Mouse (Mus musculus) activated CD4-positive, CD25-positive, alpha-beta regulatory T cell, adult 4 months (primary cell): ENCODE measurements around the gene Zfand4. TPM values are rescaled to one million over a fixed set of nuclear protein-coding genes. Genes with fewer than 3 reads are reported as not detected.
"Not testable (repeated sequence)": the region's sequence is repeated elsewhere in the genome, so short reads cannot be mapped to it uniquely, and the experiment has no call there.

Experiments
- ATAC-seq: one replicate; pipeline ENCODE4 v1.8.0; 2017
- polyA plus RNA-seq, 2 experiments: library from polyadenylated mRNA; unstranded; fragments of 100-300 nt; shearing (Covaris generic); gene quantifications; one replicate each; pipeline ENCODE4 v1.2.1; 2017

Gene Zfand4
- 1 to 10 TPM; 1.9 to 2.4 TPM for polyA plus RNA-seq

DNA sequence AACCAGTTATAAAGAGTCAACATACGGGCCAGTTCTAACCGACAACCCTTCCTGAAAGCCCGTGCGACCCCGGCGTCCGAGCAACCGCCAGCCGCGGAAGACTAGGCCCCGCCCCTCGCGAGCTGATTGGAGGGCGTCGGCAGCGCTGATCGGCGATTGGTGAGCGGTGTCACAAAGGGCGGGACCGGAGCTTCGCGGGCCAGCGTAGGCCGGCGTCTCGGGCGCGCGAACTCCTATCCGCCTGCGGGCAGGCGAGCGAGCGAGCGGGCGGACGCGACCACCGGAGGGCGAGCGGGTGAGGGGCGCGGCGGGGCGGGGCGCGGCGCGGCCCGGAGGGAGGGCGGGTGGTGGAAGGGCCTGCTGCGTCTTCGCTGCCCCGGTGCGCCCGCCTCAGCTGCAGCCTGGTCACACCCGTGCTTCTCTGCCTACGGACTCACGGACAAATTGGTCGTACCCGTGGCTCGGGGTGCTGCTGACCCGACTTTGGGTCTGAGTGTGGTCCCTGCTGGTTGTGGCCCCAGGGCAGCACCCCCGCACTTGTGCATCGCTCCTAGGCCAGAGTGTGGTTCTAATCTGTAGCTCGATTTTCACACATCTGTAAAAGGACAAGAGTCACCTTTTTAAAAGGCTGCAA, at the start of gene Zfand4:
Gene Zfand4, plus strand, starts transcription at position 205 of the 634 bp plus-strand sequence.
- ATAC-seq = peak; percentile 96

DNA sequence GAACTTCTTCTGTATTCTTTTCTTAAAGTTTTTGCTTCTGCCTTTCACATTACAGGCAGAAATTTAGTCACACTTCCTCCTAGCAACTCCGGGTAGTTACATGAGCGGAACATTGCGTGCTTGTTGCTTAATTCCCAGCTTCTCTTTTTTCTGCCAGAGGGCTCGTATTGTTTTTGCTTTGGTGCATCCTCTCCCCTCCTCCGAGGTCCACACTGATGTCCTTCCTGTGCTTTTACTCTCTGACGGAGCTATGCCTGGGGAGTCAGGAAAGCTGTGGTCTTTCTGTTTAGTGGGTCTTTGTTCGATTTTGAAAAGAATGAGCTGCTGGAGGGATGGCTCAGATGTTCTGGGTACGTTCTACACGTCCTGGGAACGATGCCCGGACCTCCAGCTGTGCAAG, 36.3 kb upstream of the Zfand4 start:
- ATAC-seq = no peak

DNA sequence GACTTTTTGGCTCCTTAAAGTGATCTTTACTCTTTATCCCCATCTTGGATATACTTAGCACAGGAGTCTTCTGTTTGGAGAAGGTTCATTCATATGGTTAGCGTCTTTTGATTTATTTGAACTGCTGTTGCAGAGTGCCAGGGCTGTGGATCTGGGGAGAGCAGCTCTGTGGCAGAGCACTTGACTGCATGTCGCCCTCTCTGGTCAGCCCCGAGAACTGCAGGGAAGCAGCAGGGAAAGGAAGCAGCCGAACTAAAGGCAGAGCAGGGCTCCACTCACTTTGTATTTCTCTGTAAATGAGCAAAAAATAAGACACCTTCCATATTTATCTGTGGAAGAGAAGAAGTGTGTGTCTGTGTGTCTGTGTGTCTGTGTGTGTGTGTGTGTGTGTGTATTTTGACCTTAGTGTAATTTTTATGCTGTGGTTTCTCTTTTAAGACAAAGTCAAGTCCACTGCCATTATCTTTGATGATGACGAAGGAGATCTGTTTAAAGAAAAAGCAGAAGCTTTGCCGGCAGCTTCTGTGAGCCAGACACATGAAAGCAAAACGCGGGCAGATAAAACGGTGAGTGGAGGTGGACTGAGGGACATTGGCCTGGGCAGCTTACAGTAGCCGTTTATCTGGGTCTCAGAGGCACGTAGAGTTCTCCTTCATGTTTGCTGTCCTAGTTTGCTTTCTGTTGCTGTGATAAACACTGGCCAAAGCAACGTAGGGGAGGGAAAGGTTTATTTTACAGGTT, 35.1 kb upstream of the Zfand4 start:
- peak; percentile 82 for ATAC-seq

DNA sequence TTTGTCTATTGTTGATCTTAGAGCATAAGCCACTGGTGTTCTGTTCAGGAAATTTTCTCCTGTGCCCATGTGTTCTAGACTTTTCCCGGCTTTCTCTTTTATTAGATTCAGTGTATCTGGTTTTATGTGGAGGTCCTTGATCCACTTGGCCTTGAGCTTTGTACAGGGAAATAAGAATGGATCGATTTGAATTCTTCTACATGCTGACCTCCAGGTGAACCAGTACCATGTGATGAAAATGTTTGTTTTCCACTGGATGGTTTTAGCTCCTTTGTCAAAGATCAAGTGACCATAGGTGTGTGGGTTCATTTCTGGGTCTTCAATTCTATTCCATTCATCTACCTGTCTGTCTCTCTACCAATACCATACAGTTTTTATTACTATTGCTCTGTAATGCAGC, 29.2 kb upstream of the Zfand4 start:
- not testable (repeated sequence) for ATAC-seq

DNA sequence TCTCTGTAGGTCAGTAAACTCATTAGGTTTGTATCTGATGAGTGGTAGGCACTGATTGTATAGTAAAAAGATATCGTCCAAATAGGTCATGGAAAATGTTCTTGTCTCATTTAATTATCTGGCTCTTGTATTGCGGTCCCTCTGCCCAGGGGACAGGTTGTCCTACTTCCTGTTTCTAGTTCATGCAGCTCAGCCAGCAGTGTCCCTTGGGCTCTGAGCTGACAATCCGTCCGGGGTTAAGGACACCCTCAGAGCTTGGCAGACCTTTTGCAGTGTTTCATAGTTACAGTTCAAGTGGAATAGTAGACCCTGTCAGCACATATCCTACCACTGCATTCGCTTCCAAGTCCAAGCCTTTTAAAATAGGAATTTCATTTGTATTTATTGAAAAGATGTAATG, 28.7 kb upstream of the Zfand4 start:
- ATAC-seq = no peak

DNA sequence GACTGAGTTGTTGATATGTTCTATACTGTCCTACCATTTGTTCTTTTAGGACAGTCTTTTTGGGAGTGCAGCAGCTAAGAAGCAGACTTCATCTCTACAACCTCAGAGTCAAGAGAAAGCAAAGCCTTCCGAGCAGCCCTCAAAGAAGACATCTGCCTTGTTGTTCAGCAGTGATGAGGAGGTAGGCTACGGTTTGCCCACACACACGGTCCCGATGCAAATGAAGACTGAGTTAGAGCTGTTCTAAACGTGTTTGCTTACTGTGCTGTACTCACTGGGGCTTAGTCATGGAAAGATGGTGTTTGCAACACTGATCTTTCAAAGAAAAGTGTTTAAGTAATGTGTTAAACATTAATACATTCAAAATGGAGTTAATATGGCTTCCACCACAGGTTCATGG, 25.9 kb upstream of the Zfand4 start:
- ATAC-seq = no peak

DNA sequence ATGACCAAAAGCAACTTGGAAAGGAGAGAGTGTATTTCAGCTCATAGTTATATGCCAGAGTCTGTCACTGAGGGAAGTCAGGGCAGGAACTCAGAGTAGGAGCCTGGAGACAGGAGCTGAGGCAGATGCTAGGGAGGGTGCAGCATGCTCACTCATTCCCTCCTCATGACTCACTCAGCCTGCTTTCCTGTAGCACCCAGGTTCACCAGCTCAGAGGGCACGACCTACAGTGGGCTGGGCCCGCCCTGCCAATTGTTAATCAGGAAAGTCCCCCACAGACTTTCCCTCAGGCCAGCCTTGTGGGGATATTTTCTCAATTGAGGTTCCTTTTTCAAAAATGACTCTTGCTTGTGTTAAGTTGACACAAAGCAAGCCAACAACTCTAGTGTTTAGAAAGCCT, 23.7 kb upstream of the Zfand4 start:
- no peak for ATAC-seq

DNA sequence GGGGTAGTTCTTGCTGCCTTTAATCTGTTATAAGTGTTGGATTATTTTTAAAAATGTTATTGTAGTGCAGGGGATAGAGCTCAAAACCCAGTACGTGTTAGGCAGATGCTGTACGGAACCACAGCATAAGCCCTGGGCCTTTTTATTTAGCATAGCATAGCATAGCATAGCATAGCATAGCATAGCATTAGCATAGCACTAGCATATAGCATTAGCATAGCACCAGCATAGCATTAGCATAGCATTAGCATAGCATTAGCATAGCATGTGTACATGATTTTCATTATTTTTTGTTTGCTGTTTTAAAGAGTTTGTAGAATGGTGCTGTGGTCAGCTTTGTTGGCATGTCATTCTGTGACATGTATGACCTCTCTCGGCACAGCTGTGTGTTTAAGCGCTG, 4.4 kb upstream of the Zfand4 start:
- no peak for ATAC-seq

DNA sequence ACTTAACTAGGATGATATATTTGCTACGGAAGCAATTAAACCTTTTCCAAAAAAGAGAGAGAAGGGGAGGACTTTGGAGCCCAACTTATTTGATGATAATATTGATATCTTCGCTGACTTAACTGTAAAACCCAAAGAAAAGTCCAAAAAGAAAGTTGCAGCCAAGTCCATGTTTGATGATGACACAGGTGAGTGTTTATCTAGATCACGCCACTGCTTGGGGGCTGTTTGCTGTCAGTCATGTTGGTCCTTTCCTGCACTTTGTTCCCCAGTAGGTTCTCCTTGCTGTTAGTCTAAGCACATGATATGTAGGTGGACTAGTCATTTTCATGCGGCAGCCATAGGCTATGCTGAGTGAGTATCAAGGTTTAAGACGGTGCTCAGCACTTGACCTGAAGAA, 3.5 kb upstream of the Zfand4 start:
- no peak for ATAC-seq

DNA sequence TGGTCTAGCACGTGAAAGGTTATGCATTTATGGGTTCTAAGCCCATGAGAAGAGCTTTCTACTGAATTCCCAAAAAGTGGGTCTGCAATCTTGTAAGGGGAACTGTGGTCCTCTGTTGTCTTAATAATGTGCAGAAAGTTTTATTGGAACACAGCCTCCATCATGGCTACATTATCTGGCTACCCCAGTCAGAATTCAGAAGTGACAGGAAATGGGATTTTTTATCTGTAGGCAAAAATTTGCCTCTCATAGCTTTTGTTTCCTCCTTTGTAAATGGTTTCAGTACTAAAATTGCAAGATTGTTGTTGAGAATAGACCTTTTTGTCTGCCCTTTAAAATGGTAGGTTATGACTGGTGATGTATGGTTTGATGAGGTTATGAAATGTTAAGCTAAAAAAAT, 1.2 kb upstream of the Zfand4 start:
- no peak for ATAC-seq

DNA sequence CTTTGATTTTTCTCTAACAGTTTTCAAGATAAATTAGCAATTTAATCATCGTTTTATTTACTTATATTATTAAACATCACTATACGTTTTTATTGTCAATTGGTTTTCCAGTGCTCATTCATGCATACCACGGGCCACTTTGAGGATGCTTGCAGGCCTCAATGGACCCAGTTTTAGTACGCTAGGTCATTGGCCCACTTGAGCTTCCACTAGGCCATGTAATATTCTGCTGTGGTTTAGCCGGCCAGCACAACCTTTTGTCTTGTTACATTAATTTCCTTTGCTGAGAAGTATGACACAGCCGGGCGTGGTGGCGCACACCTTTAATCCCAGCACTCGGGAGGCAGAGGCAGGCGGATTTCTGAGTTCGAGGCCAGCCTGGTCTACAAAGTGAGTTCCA, 814 bp downstream of the Zfand4 start:
- no peak for ATAC-seq

DNA sequence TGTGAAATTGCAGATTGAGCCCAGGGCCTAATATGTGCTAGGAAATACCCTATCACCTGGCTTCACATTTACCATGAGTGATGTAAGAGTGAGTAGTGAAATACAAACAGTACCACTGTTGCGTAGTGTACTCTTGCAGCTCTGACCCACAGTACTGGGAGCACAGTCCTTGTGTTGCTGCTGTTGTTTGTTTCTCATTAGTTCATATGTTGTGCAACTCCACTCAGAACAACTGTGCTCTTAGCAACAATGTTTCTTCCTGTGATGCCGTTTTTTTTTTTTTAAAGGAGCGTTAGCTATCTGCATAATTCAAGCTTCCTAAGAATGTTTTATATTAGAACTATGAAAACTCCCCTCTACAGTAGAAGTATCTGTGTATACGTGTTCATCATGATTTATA, 1.6 kb downstream of the Zfand4 start:
- ATAC-seq = no peak

DNA sequence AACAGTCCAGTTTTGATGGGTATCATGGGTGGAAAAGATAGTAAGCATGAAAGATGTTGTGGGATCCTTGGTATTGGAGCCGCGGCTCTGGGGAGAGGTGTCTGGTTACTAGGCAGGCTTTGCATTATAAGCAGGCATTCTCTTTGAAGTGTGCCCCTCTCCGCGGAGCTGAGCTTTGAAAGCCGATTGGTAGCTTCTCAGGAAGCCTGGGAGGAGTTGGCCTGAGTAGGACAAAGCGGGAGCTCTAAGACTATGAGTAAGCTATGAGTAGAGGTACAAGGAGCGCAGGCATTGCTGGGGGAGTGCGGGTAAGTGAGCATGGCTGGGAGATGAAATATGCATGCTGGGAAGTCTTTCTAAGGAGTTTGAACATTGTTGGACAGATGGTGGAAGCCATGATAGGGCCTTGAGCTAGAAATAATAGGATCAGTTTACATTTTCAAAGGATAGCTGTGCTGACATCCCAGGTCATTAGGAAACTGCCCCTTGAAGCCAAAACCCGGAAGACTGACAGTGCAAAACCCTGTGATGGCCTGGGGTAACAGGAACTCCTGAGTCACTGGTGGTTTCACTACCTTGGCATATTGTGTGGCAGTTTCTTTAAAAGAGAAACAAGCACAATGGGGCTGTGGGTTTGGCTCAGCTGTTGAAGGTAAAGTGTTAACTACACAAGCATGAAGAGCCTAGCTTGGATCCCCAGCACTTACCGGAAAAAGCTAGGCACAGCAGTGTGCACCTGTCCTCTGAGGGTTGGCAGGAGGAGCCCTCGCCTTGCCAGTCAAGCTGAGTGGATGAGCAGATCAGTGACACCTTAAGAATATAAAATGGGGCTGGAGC, 2.5 kb downstream of the Zfand4 start:
- no peak for ATAC-seq

DNA sequence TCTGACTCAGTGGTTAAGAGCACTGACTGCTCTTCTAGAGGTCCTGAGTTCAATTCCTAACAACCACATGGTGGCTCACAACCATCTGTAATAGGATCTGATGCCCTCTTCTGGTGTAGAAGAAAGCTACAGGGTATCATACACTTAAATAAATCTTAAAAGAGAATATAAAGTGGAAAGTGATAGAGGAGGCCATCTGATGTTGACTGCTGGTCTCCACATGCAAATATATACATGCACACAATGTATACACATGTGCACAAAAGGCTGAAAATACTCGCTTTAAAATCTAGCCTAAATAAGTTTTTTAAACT, 3.0 kb downstream of the Zfand4 start:
- ATAC-seq = no peak

DNA sequence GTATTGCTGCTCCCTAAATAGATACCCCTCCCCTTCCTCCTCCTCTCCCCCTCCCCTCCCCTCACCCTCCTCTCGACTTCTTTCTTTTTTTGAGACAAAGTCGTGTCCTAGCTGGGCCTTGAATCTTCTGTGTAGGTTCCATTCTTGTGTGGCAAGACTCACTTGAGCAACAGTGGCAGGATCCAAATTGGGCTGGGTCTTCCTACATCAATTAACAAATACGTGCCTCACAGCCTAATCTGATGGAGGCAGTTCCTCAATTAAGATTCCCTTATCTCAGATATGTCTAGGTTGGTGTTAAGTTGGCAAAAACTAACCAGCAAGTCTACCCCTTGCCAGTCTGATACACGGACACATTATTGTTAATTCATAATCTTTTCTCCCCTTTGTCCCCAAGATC, 11.7 kb downstream of the Zfand4 start:
- ATAC-seq = no peak

DNA sequence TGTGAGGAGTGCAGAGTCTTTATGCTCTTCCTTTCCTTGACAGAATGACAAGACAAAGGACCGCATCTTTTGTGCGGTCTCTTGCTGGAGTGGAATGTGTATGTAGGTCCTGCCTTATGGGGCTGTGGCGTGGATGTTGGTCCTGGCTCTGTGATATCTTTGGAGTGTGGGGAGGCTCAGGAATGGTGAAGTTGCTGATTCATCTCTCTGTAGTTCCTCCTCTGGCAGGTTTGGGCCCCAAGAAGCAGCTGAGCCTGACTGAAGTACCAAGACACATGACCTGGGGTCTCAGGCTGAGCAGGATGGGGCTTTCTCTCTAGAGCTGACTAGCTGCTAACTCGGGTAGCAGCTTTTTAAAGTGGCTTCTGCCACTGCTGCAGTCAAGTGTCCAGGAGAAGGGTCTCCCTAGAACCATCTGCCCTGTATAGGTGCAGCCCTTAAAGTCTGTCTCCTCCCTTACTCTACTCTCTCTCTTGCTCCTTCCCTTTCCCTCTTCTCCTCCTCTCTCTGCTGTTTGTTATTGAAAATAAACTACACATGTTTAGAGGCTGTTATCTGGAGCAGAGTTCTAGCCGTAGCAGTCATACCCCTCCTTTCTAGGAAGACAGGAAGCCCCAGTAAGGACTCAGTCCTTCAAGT, 14.8 kb downstream of the Zfand4 start:
- no peak for ATAC-seq

DNA sequence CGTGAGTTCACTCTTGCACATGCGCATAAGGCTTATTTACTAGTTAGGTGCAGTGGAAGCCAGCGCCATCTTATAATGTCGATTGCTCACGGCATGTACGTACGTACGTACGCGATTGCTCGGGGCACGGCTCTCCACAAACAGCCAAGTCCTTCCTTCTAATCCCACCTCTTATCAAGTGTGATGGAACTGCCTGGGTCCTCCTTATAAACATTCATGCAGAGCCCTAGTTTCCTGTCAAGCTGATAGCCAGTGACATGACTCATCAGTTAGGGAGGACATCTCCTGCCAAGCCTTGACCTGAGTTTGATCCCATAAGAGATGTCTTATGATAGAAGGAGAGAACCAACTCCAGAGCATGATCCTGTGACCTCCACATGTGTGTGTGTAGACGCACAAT, 17.0 kb downstream of the Zfand4 start:
- no peak for ATAC-seq

DNA sequence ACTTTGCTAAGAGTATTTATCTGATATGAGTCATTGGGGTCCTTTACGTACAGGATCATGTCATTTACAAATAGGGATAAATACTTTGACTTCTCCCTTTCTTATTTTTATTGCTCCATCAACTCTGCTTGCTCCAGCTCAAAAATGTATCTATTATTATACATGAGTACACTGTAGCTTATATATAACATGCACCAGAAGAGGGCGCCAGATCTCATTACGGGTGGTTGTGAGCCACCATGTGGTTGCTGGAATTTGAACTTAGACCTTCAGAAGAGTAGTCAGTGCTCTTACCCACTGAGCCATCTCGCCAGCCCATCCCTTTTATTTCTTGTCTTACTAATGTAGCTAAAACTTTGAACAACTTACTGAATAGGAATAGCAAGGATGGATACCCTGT, 18.5 kb downstream of the Zfand4 start:
- ATAC-seq = no peak

DNA sequence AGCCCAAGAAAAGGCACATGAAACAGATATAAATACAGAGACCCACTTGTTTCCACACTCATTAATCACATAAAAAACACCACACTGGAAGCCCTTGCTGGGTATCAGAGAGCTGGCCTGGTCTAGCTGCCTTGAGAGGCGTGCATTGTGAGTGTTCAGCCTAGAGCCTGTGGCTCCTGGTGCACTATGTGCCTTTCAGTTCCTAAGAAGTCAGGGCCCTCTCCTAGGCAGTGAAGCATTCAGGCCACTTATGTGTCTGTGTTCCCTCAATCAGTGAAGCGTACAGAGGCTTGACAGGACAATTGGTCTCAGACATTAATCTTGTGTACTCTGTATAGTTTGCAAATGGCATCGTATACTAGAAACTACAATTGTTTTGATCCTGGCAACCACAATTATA, 19.3 kb downstream of the Zfand4 start:
- ATAC-seq = no peak

DNA sequence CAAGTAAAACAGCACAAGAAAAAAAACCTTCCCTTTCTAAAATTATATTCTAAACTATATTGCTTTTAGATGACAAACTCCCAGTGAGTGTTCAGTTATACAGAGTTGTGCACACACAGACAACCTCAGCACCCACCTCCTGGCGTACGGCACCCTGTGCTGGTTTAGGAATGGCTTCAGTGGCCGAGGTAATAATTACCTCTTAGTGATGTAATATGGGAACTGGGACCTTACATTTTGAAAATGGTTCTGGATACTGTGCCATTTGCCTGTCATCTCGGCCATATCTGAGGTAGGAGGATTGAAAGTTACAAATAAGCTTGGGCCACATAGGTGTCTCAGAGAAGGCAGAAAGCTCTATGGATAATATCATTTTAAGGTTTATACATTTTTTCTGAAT, 22.3 kb downstream of the Zfand4 start:
- ATAC-seq = no peak

DNA sequence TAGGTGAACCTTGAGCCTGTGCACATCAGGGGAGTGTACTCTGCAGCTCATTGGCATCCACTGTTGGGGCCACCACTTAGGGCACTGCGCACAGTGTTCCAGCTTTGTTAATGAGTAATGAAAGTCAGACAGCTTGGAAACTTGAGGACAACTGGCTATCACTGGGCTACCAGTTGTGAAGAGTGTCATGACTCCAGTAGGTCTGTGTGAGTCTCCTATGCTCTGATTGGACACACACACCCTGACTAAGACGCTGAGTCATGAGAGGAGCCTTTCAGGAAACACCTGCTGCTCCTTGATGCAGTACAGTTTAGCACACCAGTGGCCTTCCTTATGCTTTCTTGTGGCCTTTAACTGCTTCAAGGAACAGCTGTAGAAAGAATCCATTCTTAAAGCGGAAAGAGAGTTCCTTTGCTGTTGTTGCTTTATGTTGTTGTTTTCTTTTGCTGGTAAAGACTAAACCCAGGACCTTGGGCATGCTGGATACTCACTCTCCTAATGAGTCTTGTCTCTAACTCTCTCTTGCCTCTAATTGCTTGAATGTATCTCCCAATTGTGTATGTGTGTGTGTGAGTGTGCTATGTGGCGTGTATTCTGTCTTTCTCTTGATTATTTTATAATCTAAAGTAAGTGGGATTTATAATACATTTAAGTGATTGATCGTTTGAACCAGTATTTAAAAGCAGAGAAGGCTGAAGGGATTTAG, 23.0 kb downstream of the Zfand4 start:
- no peak for ATAC-seq

DNA sequence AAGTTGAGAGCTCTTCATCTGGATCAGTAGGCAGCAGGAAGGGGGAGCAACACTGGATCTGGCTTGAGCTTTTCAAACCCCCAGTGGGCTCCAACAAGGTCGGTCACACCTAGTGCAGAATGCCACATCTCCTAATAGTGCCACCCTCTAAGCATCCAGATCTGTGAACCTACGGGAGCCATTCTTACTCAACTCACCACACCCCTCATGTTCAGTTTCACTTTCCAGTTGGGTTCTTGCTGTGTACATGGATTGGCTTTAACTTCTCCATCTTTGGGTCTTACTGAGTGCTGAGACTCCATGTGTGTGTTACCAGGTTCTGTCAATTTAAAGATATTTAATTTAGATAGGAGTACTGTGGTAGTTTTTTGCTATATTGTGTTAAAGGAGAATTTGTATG, 47.4 kb downstream of the Zfand4 start:
- ATAC-seq = no peak

DNA sequence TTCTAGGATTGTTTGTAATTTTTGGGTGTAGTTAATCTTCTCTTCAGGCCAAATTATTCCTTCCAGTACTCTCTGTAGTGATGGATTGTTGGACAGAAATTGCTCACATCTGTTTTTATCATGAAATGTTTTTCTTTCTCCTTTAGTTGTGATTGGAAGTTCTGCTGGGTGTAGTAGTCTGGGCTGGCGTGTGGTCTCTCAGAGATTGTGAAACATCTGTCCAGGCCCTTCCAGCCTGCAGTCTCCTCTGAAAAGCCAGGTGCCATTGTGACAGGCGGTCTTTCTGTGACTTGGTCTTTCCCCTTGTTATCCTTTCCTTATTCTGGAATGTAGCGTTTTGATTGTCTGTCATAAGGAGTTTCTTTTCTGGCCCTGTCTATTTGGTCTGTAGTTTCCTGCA, 55.2 kb downstream of the Zfand4 start:
- no peak for ATAC-seq
